Mouse (Mus musculus): ENCODE results near the gene Dmd. TPM values are rescaled to one million over a fixed set of nuclear protein-coding genes. Genes with fewer than 3 reads are reported as not detected.

Dmd gene
- polyA plus RNA-seq, 1 experiment from 2014 or later = 29.0 TPM

GRCm38 (mm10) chrX:84514650-84515366, 1566.1 kb downstream of the Dmd start:
- H3K9me3 ChIP-seq (ENCODE audit: low read length) = no peaks in the 10 kb centered on the region
- no peak for ATAC-seq (ENCODE audit: low FRiP score, low TSS enrichment)
- H3K4me2 ChIP-seq (replicated peaks; ENCODE audit: low read depth, low read length) = no peak overlapping the region
- 72% methylated on average over 3 of the region's 3 CpGs for WGBS
- no peak overlapping the region for H3K4me3 ChIP-seq (ENCODE audit: low read length)
- H3K36me3 ChIP-seq (ENCODE audit: insufficient read depth, low read length) = no peaks in the 10 kb centered on the region
- no peaks in the 10 kb centered on the region for H3K27me3 ChIP-seq (ENCODE audit: insufficient read depth, low read length)
- no peaks in the 10 kb centered on the region for H3K4me1 ChIP-seq (ENCODE audit: insufficient read depth, low read length)
- H3K27ac ChIP-seq (ENCODE audit: low read length) = no peak overlapping the region
- H3K9ac ChIP-seq (replicated peaks; ENCODE audit: low read length) = no peak overlapping the region

DNA sequence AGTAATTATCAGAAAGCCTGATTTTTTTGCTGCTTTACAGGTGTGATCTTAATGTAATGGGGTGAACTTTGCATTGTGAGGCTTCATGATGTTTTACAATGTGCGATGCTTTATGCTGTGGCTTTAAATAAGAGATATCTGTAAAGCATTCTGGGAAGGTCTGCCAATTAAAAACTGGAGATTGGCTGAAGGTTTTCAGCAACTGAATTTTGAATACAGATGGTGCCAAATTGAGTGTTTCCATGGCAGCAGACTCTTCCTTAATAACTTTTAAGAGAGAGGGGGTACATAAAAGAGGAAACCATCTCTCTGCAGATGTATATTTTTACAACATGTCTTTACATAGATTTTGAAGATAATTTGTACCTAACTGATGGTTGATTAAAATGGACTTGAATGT, 1603.3 kb downstream of the Dmd start:
- H3K9ac ChIP-seq (replicated peaks; ENCODE audit: low read length) = no peak overlapping the region
- 89% methylated on average over 1 of the region's 1 CpGs for WGBS
- H3K4me2 ChIP-seq (replicated peaks; ENCODE audit: low read depth, low read length) = no peak overlapping the region
- no peak overlapping the region for H3K27ac ChIP-seq (ENCODE audit: low read length)
- no peak for ATAC-seq (ENCODE audit: low FRiP score, low TSS enrichment)
- no peaks in the 10 kb centered on the region for H3K36me3 ChIP-seq (ENCODE audit: insufficient read depth, low read length)
- no peaks in the 10 kb centered on the region for H3K4me1 ChIP-seq (ENCODE audit: insufficient read depth, low read length)
- H3K4me3 ChIP-seq (ENCODE audit: low read length) = no peak overlapping the region
- H3K9me3 ChIP-seq (ENCODE audit: low read length) = no peaks in the 10 kb centered on the region
- no peaks in the 10 kb centered on the region for H3K27me3 ChIP-seq (ENCODE audit: insufficient read depth, low read length)

- Histone ChIP-seq H3K4me3 (ENCODE audit: low read length) (no peak overlapping the region), H3K4me2 (replicated peaks; ENCODE audit: low read depth, low read length) (no peak overlapping the region), H3K4me1 (ENCODE audit: insufficient read depth, low read length) (no peaks in the 10 kb centered on the region), H3K36me3 (ENCODE audit: insufficient read depth, low read length) (no peaks in the 10 kb centered on the region), H3K27ac (ENCODE audit: low read length) (no peak overlapping the region), H3K9ac (replicated peaks; ENCODE audit: low read length) (no peak overlapping the region), H3K27me3 (ENCODE audit: insufficient read depth, low read length) (no peaks in the 10 kb centered on the region), H3K9me3 (ENCODE audit: low read length) (no peaks in the 10 kb centered on the region)
- no peak for ATAC-seq (ENCODE audit: low FRiP score, low TSS enrichment)
- WGBS = 29% methylated on average over 1 of the region's 1 CpGs
These were observed 1604.8 kb downstream of the Dmd start for GRCm38 (mm10) chrX:84553441-84553840.

GRCm38 (mm10) chrX:84598476-84598875, 1649.8 kb downstream of the Dmd start:
- Histone ChIP-seq H3K9ac (replicated peaks; ENCODE audit: low read length) (no peak overlapping the region), H3K4me2 (replicated peaks; ENCODE audit: low read depth, low read length) (no peak overlapping the region), H3K9me3 (ENCODE audit: low read length) (no peaks in the 10 kb centered on the region), H3K27me3 (ENCODE audit: insufficient read depth, low read length) (no peaks in the 10 kb centered on the region), H3K4me3 (ENCODE audit: low read length) (no peak overlapping the region), H3K4me1 (ENCODE audit: insufficient read depth, low read length) (no peaks in the 10 kb centered on the region), H3K36me3 (ENCODE audit: insufficient read depth, low read length) (no peaks in the 10 kb centered on the region), H3K27ac (ENCODE audit: low read length) (no peak overlapping the region)
- ATAC-seq (ENCODE audit: low FRiP score, low TSS enrichment) = no peak

- Histone ChIP-seq H3K4me1 (ENCODE audit: insufficient read depth, low read length) (no peaks in the 10 kb centered on the region), H3K27me3 (ENCODE audit: insufficient read depth, low read length) (no peaks in the 10 kb centered on the region), H3K36me3 (ENCODE audit: insufficient read depth, low read length) (no peaks in the 10 kb centered on the region), H3K4me3 (ENCODE audit: low read length) (no peak overlapping the region), H3K4me2 (replicated peaks; ENCODE audit: low read depth, low read length) (no peak overlapping the region), H3K9me3 (ENCODE audit: low read length) (no peaks in the 10 kb centered on the region), H3K9ac (replicated peaks; ENCODE audit: low read length) (no peak overlapping the region), H3K27ac (ENCODE audit: low read length) (no peak overlapping the region)
- ATAC-seq (ENCODE audit: low FRiP score, low TSS enrichment) = no peak
These were observed 1691.8 kb downstream of the Dmd start for GRCm38 (mm10) chrX:84640446-84640845.

- no peaks in the 10 kb centered on the region for H3K36me3 ChIP-seq (ENCODE audit: insufficient read depth, low read length)
- no peaks in the 10 kb centered on the region; the same call in 1 of the 2 replicates for H3K27me3 ChIP-seq (ENCODE audit: insufficient read depth, low read length)
- no peak overlapping the region for H3K27ac ChIP-seq (ENCODE audit: low read length)
- H3K4me1 ChIP-seq (ENCODE audit: insufficient read depth, low read length) = no peaks in the 10 kb centered on the region
- no peak overlapping the region for H3K4me3 ChIP-seq (ENCODE audit: low read length)
- 39% methylated on average over 4 of the region's 4 CpGs for WGBS
- no peak overlapping the region for H3K9ac ChIP-seq (replicated peaks; ENCODE audit: low read length)
- H3K4me2 ChIP-seq (replicated peaks; ENCODE audit: low read depth, low read length) = no peak overlapping the region
- ATAC-seq (ENCODE audit: low FRiP score, low TSS enrichment) = no peak
- no peaks in the 10 kb centered on the region for H3K9me3 ChIP-seq (ENCODE audit: low read length)
These were observed 1799.0 kb downstream of the Dmd start for GRCm38 (mm10) chrX:84747683-84748082.

DNA sequence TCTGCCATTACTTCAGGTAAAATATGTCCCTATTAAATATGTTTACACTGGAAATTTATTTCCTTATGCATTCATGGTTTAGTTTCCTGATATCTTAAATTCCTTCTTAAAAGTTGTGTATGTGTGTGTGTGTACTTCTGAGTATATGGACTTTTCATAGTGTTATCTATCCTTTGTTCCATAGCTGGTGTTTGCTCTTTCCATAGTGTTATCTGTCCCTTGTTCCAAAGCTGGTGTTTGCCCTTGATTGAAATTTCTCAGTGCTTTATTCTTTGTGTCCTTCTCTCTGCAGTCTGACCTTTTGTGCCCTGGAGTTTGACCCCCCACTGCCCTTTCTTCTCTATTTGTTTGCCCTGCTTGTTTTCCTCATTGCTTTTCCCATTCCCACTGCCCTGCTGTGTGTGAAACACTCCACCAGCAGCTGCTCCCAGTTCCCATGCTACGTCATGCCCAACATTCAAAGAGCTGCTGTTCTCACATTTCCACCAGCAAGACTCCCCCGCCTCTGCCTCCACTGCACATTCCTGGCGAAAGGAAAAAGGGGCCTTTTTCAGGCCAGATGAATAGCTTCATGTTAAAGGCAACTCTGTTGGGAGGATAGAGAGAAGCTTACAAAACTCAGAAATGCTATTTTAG, 1911.5 kb downstream of the Dmd start:
- no peak overlapping the region for H3K9ac ChIP-seq (replicated peaks; ENCODE audit: low read length)
- H3K4me3 ChIP-seq (ENCODE audit: low read length) = no peak overlapping the region
- WGBS = 36% methylated on average over 3 of the region's 3 CpGs
- no peaks in the 10 kb centered on the region for H3K4me1 ChIP-seq (ENCODE audit: insufficient read depth, low read length)
- no peaks in the 10 kb centered on the region for H3K36me3 ChIP-seq (ENCODE audit: insufficient read depth, low read length)
- H3K4me2 ChIP-seq (replicated peaks; ENCODE audit: low read depth, low read length) = no peak overlapping the region
- H3K27ac ChIP-seq (ENCODE audit: low read length) = no peak overlapping the region
- H3K27me3 ChIP-seq (ENCODE audit: insufficient read depth, low read length) = no peaks in the 10 kb centered on the region; the same call in 1 of the 2 replicates
- ATAC-seq (ENCODE audit: low FRiP score, low TSS enrichment) = peak; percentile 89; the same call in 1 of the 2 replicates
- H3K9me3 ChIP-seq (ENCODE audit: low read length) = no peaks in the 10 kb centered on the region

DNA sequence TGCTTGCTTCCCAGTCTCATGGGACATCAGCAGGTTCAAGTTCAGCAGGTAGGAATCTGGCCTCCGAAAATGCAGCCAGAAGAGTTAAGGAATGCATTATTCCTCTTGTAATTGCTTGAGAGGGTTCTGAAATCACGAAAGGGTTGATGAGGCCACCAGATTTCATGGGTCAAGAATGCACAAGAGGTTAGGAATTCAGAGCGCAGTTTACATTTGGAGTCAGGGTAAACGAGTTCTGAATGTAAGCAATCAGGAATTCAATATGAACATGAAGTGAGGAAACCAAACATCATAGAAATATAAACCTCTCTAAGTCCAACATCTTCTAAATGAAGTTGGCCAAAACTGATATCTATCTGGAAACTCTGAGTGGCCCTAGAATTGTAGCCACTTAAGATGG, 1924.4 kb downstream of the Dmd start:
- ATAC-seq (ENCODE audit: low FRiP score, low TSS enrichment) = no peak
- no peaks in the 10 kb centered on the region; the same call in 1 of the 2 replicates for H3K27me3 ChIP-seq (ENCODE audit: insufficient read depth, low read length)
- no peaks in the 10 kb centered on the region for H3K36me3 ChIP-seq (ENCODE audit: insufficient read depth, low read length)
- H3K9me3 ChIP-seq (ENCODE audit: low read length) = no peaks in the 10 kb centered on the region
- H3K4me2 ChIP-seq (replicated peaks; ENCODE audit: low read depth, low read length) = no peak overlapping the region
- no peak overlapping the region for H3K9ac ChIP-seq (replicated peaks; ENCODE audit: low read length)
- 65% methylated on average over 4 of the region's 4 CpGs for WGBS
- H3K4me1 ChIP-seq (ENCODE audit: insufficient read depth, low read length) = no peaks in the 10 kb centered on the region
- no peak overlapping the region for H3K4me3 ChIP-seq (ENCODE audit: low read length)
- H3K27ac ChIP-seq (ENCODE audit: low read length) = no peak overlapping the region

DNA sequence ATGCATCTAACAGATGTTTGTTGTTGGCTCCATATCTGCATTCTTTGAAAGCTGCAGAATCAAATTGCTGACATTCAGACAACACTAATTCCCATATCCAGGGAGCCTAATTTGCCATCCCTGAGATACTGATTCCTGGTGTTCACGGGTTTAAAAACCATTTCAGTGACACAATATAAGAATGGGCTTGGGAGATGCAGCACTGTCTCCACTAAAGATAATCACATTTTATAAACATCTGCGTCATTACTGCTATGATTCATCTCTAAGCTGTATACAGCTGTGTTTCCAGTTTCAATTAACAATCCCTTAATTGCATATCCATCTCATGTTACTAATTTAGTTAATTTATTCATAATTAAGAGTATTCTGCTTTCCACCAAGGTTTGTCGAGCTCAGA, 1929.5 kb downstream of the Dmd start:
- no peak for ATAC-seq (ENCODE audit: low FRiP score, low TSS enrichment)
- Histone ChIP-seq H3K27me3 (ENCODE audit: insufficient read depth, low read length) (no peaks in the 10 kb centered on the region), H3K4me3 (ENCODE audit: low read length) (no peak overlapping the region), H3K9me3 (ENCODE audit: low read length) (no peaks in the 10 kb centered on the region), H3K36me3 (ENCODE audit: insufficient read depth, low read length) (no peaks in the 10 kb centered on the region), H3K9ac (replicated peaks; ENCODE audit: low read length) (no peak overlapping the region), H3K4me2 (replicated peaks; ENCODE audit: low read depth, low read length) (no peak overlapping the region), H3K27ac (ENCODE audit: low read length) (no peak overlapping the region), H3K4me1 (ENCODE audit: insufficient read depth, low read length) (no peaks in the 10 kb centered on the region)
- WGBS = 68% methylated on average over 3 of the region's 3 CpGs

DNA sequence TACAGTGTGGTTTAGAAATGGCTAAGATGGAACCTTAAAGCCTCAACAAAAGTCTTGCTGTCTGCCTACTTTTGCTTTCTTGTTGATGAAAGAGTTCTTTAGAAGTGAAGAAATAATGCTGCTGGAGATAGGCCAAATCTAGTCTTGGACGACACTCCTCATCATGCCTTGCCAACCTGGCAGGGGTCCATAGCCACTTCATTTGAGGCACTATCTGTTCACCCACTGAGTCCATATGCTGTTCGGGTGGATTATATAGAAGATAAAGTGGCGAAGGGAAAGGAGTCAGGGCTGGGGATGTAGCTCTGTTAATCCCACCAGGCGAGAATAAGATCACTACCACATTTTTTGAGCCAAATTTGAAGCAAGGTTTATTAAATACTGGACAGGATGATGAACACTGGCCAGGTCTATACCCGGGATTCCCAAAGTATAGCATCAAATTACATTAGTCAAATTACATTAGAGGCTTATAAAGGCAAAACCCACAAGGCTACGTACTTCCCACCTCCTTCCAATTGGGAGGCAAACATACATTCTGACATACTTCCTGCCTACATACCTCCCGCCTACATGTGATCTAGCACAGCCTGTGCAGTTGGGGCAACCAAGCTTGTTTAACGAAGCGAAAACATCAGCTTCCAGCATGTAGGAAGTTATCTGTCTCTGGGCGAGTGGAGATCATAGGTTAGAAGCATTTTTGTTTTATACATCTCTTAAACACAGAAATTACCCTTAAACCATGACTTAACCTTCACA, 1984.2 kb downstream of the Dmd start:
- Histone ChIP-seq H3K27me3 (ENCODE audit: insufficient read depth, low read length) (no peaks in the 10 kb centered on the region; the same call in 1 of the 2 replicates), H3K27ac (ENCODE audit: low read length) (no peak overlapping the region), H3K4me1 (ENCODE audit: insufficient read depth, low read length) (no peaks in the 10 kb centered on the region), H3K4me3 (ENCODE audit: low read length) (no peak overlapping the region), H3K9me3 (ENCODE audit: low read length) (no peaks in the 10 kb centered on the region), H3K4me2 (replicated peaks; ENCODE audit: low read depth, low read length) (no peak overlapping the region), H3K9ac (replicated peaks; ENCODE audit: low read length) (no peak overlapping the region), H3K36me3 (ENCODE audit: insufficient read depth, low read length) (no peaks in the 10 kb centered on the region)
- 82% methylated on average over 10 of the region's 10 CpGs for WGBS
- ATAC-seq (ENCODE audit: low FRiP score, low TSS enrichment) = no peak

All from kidney, embryonic 16.5 days (tissue).